Mouse (Mus musculus) spleen, postnatal 36 days (tissue): Measurements from ENCODE around the gene Yju2.

ENCODE experiments used
- DNase-seq, 2 experiments: peaks; one replicate each; pipeline ENCODE4 v3.0.0; 2022; ENCODE audit warnings: low spot score in 2 of 2, mixed read lengths in 1 of 2

Yju2 gene

DNA sequence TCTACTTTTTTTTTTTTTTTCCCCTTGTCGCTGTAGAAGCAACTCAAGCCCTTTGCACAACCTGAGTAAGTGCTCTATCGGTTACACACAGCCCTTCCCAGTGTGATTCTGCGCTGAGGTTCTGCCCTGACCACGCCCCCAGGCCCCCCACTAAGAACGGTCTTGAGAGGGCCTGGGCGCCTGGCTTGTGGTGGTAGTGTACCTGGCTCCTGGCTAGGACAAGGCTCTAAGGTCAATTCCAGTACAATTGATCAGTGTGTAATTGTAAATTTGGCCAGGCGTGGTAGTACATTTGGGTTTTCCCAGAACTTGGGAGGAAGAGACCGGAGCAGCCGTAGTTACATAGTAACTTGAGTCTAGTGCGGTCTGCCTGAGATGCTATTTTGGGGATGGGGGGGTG, 48.1 kb downstream of the Yju2 start:
- no peak for DNase-seq

DNA sequence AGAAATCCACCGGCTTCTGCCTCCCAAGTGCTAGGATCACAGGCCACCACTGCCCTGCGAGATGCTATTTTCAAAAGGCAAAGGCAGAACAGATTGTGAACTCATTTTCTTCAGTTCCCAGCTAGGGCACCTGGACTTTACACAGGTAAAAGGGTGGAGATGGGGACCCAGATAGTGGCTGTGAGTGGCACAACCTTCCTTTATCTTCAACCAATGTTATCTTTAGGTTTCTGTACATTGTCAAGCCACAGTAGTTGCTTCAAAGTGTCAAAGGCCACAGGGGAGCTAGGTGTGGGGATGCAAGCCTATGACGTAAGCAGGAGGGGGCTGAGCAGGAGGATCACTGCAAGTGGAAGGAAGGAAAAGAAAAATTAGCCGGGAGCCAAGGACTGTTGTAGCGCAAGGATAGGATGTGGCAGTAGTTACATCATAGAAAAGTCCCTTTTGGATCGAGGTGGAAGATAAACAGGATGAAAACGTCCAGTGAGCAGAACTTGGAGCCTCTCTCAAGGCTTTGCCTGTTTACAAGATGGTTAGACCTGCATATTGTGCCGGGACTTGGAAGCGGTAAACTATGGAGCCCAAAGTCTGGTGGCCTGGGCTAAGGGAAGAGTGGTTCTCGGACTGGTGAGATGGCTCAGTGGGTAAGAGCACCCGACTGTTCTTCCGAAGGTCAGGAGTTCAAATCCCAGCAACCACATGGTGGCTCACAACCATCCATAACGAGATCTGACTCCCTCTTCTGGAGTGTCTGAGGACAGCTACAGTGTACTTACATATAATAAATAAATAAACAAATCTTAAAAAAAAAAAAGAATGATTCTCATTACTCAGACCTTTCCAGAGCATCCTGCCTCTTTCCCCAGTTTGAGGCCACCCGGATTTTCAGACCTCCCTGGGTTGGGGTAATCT, 48.8 kb downstream of the Yju2 start:
- DNase-seq = no peak

GRCm38 (mm10) chr17:56008356-56009087, 49.6 kb downstream of the Yju2 start:
- peak; percentile 92 for DNase-seq

DNA sequence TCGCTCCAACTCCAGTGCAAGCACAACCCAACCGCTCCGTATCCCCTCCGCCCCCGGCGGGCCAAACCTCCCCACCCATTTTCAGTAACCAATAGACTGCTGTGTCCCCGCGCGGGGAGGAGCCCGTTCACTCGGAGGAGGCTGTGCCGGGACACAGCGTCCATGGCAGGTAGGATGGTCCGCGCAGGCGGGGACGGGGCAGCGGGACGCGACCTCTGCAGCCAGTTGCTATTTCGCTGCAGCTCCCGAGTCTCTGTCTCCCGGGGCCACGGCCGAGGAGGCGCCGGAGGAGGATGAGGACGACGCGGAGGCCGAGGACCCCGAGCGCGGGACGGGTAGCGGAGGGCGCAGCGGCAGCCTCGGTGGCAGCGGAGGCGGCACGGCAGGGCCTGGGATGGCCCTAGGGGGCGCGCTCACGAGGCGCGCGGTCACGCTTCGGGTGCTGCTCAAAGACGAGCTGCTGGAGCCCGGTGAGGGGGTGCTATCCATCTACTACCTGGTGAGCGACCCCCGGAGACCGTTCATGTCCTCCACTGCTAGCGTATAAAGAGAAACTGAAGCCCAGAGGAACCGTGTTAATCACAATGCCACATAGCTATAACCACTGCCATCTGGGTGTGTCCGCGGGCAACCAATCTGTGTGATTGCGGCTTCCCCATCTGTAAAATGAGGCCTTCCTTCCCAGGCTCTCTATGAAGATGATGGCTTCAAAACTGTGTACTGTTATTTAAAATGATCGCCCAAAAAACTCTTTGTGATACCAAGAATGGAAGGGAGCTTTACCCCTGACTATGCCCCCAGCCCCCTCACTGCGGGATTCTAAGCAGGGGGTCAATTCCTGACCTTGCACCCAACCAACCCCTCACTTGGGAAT, 50.4 kb downstream of the Yju2 start:
- DNase-seq = peak; percentile 91 to 92

DNA sequence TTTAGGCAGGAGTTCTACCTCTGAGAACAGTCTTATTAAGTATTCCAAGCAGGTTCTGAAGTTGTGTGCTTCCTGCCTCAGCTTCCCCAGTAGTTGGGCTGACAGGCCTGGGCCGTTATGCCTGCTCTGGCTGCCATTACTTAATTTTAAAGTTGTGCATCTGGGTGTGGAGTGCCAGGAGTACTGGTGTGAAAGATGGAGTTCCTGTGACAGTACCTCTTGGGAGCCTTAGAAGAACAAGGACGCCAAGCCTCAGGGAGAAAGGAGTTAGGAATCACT, 51.0 kb downstream of the Yju2 start:
- DNase-seq = no peak

- no peak for DNase-seq
Measured at GRCm38 (mm10) chr17:56010255-56010654, 51.4 kb downstream of the Yju2 start.

GRCm38 (mm10) chr17:56010681-56011080, 51.8 kb downstream of the Yju2 start:
- DNase-seq = peak; percentile 57 to 66

- DNase-seq = no peak
Measured at GRCm38 (mm10) chr17:56011441-56011840, 52.5 kb downstream of the Yju2 start.

DNA sequence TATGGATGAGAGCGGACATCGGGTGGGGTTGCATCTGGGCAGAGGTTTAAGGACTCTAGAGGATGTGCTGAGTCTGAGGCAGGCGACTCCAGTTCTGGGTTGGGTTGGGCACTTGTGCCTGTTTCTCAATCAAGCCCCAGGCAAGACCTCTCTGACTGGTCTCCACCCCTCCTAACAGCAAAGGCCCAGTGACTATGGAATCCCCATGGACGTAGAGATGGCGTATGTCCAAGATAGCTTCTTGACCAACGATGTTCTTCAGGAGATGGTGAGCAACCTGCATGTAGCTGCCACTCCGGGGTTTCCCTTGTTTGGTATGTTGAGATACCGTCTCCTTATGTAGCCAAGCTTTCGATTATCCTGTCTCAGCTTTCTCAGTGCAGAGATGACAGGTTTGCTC, 56.4 kb downstream of the Yju2 start:
- no peak for DNase-seq

GRCm38 (mm10) chr17:56016382-56016781, 57.5 kb downstream of the Yju2 start:
- no peak for DNase-seq

- no peak for DNase-seq
Measured at GRCm38 (mm10) chr17:56016793-56017785, 58.2 kb downstream of the Yju2 start.

DNA sequence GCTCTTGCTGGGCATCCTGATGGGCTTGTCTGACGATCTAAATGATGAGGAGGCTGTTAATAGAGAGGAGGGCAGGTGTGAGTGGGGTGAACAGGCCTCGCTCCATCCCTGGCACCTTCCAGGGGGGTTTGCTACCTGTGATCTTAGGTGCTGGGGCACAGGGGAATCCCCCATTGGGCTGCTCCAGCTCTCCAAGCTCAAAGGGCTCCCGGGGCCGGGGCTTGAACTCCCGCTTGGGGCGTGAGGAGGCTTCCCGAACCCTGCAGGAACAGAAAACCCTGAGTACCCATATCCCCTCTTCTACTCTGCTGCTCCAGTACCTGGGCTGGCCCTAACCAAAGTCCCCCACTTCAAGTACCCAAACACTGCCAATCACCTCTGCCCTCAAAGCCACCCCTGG, 58.9 kb downstream of the Yju2 start:
- DNase-seq = no peak
